Mouse (Mus musculus): Measurements from ENCODE around the gene Opalin.

DNA sequence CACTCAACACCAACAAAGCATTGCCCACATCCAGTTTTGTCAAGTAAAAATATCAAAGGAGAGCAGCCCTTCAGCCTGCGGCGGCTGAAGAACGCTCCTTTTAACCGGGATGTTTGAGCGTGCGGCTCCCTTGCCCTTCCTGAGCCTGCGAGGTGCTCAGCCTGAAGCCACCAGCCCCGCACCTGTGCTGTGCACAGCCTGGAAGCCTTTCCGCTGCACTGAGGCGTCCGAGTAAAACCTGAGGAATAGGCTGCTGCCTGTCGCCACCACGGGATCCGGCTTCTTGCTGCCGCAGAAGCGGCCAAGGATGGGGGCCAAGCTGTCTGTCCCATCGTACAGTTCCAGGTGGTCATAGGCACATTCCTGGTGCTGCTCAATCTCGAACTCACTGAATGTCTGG, 11.6 kb upstream of the Opalin start:
- TF ChIP-seq REST (IDR thresholded peaks at IDR 0.05; ENCODE audit: insufficient read depth, insufficient read length): no peak
- TF ChIP-seq MAX (IDR thresholded peaks at IDR 0.05; ENCODE audit: low read depth): no peak
